Mouse (Mus musculus) midbrain, embryonic 16.5 days (tissue): ENCODE data around the gene Spata13. TPM values are rescaled to one million over a fixed set of nuclear protein-coding genes. Genes with fewer than 3 reads are reported as not detected.

Source experiments
- ATAC-seq: fragments of 200-750 bp; cut with Nextera tagmentation; 2 replicates; pipeline ENCODE4 v1.8.0; 2017; ENCODE audit warnings: moderate TSS enrichment
- H3K27ac ChIP-seq: fragments of 300-500 bp; sonication (generic); 2 replicates; pipeline ENCODE4 v1.5.1; 2014; ENCODE audit warnings: mild to moderate bottlenecking, low read length, mixed read lengths
- H3K27me3 ChIP-seq: fragments of 300-500 bp; sonication (generic); 2 replicates; pipeline ENCODE4 v1.6.1; 2014; ENCODE audit warnings: low read depth, low read length, mixed read lengths; ENCODE audit not compliant: control insufficient read depth, insufficient read depth
- H3K36me3 ChIP-seq: fragments of 300-500 bp; sonication (generic); 2 replicates; pipeline ENCODE4 v1.6.1; 2014; ENCODE audit warnings: mild to moderate bottlenecking, low read length, moderate library complexity, mixed read lengths; ENCODE audit not compliant: control insufficient read depth, insufficient read depth
- H3K4me1 ChIP-seq: fragments of 300-500 bp; sonication (generic); 2 replicates; pipeline ENCODE4 v1.6.1; 2014; ENCODE audit warnings: mild to moderate bottlenecking, low read length, mixed read lengths; ENCODE audit not compliant: control insufficient read depth, insufficient read depth
- H3K4me2 ChIP-seq: fragments of 300-500 bp; sonication (generic); 2 replicates; pipeline ENCODE4 v1.6.1; 2014; ENCODE audit warnings: mild to moderate bottlenecking, low read length, mixed read lengths
- H3K4me3 ChIP-seq: fragments of 300-500 bp; sonication (generic); 2 replicates; pipeline ENCODE4 v1.5.1; 2014; ENCODE audit warnings: low read depth, mild to moderate bottlenecking, low read length, moderate library complexity, mixed read lengths
- H3K9ac ChIP-seq: fragments of 300-500 bp; sonication (generic); 2 replicates; pipeline ENCODE4 v1.6.1; 2014; ENCODE audit warnings: low read depth, low read length, mixed read lengths
- H3K9me3 ChIP-seq: fragments of 300-500 bp; sonication (generic); replicated peaks from 2 replicates; pipeline ENCODE4 v1.6.1; 2014; ENCODE audit warnings: mild to moderate bottlenecking, low read length, mixed read lengths; ENCODE audit not compliant: control insufficient read depth, poor library complexity, severe bottlenecking
- WGBS: fragments of 180-500 bp; shearing (Covaris S2); extraction: QIAGEN DNeasy Blood & Tissue Kit; methylation state at CpG from one replicate; pipeline ENCODE4 v1.1.7; 2014; 5-methylcytosine and 5-hydroxymethylcytosine counted together
- polyA plus RNA-seq: library from polyadenylated mRNA; unstranded; fragments of >200 nt; fragmentation: Nextera tagmentation; extraction: Ambion mirVana; gene quantifications from 2 replicates; pipeline ENCODE4 v1.2.1, GENCODE M21; 2015

Gene Spata13
- polyA plus RNA-seq, 1 experiment from 2014 or later = 18.4 TPM

GRCm38 (mm10) chr14:60676625-60677314 is 43.0 kb downstream of the Spata13 start:
- 91% methylated on average over 2 of the region's 2 CpGs for WGBS
- Histone ChIP-seq H3K27me3 (no peaks in the 10 kb centered on the region), H3K9me3 (no peaks in the 10 kb centered on the region), H3K4me3 (no peak overlapping the region), H3K9ac (no peak overlapping the region), H3K4me1 (no peaks in the 10 kb centered on the region), H3K27ac (no peak overlapping the region), H3K4me2 (no peak overlapping the region), H3K36me3 (no peaks in the 10 kb centered on the region)
- ATAC-seq = no peak

DNA sequence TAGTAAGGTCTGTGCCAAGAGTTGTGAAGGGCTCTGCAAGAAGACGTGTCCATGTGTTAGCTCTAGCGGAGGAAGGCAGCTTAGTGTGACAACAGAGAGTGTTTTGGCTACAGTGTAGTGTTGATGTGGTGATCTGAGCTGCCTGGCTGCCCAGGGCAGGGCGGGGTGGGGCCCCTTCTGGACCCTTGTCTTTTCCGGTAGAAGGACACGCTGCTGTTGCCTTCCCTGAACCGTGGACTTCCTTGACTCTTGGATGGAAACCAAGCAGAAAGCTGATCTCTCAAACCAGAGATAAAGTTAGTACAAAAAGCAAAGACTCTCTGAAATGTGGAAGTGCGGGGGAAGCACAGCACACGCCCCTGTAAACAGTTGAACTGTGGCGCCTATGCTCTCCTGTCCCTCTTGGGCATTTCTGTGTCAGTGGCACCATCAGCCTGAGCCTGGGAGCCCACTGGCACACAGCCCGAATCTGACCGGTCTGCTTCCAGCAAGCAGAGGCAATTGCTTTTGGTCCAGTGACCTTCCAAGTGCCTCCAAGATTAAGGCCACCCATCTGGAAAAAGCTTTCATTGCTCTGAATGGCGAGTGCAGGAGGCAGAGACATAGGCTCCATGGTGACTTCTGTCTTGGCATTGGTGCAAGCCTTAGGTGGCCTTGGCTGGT is 48.7 kb downstream of the Spata13 start:
- Histone ChIP-seq H3K4me3 (no peak overlapping the region), H3K4me2 (no peak overlapping the region), H3K36me3 (no peaks in the 10 kb centered on the region), H3K4me1 (peaks cover 9% of the 10 kb centered on the region; the same call in 1 of the 2 replicates), H3K27ac (no peak overlapping the region), H3K9me3 (no peaks in the 10 kb centered on the region), H3K27me3 (no peaks in the 10 kb centered on the region), H3K9ac (no peak overlapping the region)
- WGBS = 56% methylated on average over 12 of the region's 12 CpGs
- peak; percentile 55; the same call in 1 of the 2 replicates for ATAC-seq

- H3K4me1 ChIP-seq = peaks cover 12% of the 10 kb centered on the region
- no peak overlapping the region for H3K9ac ChIP-seq
- ATAC-seq = no peak
- no peak overlapping the region for H3K4me3 ChIP-seq
- H3K27ac ChIP-seq = no peak overlapping the region
- no peaks in the 10 kb centered on the region for H3K36me3 ChIP-seq
- H3K27me3 ChIP-seq = no peaks in the 10 kb centered on the region
- H3K9me3 ChIP-seq = no peaks in the 10 kb centered on the region
- 53% methylated on average over 10 of the region's 10 CpGs for WGBS
- H3K4me2 ChIP-seq = no peak overlapping the region
Measured at GRCm38 (mm10) chr14:60683989-60684388, 50.2 kb downstream of the Spata13 start.

DNA sequence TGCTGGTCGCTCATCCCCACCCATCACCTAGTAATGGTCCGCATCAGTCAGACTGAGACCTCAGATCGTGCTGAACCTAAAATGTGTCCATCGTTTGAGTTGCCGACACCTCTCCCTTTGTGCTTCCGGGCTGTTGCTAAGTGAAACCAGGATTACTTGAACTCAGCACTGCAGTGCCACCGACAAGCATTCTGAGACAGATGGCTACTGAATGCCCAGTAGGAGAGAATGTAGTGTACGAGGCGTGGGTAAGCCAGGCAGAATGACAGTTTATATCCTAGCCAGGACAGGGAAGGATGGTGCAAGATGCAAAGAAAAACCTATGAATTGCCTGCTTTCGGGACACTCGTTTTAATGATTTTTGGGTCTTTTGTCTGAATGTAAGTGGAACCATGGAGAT is 52.9 kb downstream of the Spata13 start:
- Histone ChIP-seq H3K4me2 (peak overlapping the region; percentile 4; the same call in 1 of the 2 replicates), H3K27me3 (no peaks in the 10 kb centered on the region), H3K4me3 (no peak overlapping the region), H3K4me1 (peaks cover 15% of the 10 kb centered on the region), H3K9me3 (no peaks in the 10 kb centered on the region), H3K27ac (no peak overlapping the region), H3K36me3 (no peaks in the 10 kb centered on the region), H3K9ac (no peak overlapping the region)
- 58% methylated on average over 11 of the region's 11 CpGs for WGBS
- no peak for ATAC-seq

GRCm38 (mm10) chr14:60687241-60687640 is 53.4 kb downstream of the Spata13 start:
- no peak overlapping the region for H3K27ac ChIP-seq
- no peaks in the 10 kb centered on the region for H3K27me3 ChIP-seq
- no peaks in the 10 kb centered on the region for H3K9me3 ChIP-seq
- 24% methylated on average over 7 of the region's 7 CpGs for WGBS
- H3K36me3 ChIP-seq = no peaks in the 10 kb centered on the region
- no peak for ATAC-seq
- H3K4me1 ChIP-seq = peaks cover 14% of the 10 kb centered on the region
- no peak overlapping the region for H3K9ac ChIP-seq
- H3K4me2 ChIP-seq = peak overlapping the region; percentile 4; the same call in 1 of the 2 replicates
- H3K4me3 ChIP-seq = no peak overlapping the region

GRCm38 (mm10) chr14:60688509-60689205 is 54.9 kb downstream of the Spata13 start:
- no peaks in the 10 kb centered on the region for H3K9me3 ChIP-seq
- peak; percentile 72 for ATAC-seq
- H3K4me1 ChIP-seq = peaks cover 16% of the 10 kb centered on the region
- no peaks in the 10 kb centered on the region for H3K36me3 ChIP-seq
- no peak overlapping the region for H3K4me3 ChIP-seq
- H3K27me3 ChIP-seq = no peaks in the 10 kb centered on the region
- no peak overlapping the region for H3K9ac ChIP-seq
- no peak overlapping the region for H3K27ac ChIP-seq
- H3K4me2 ChIP-seq = no peak overlapping the region
- 29% methylated on average over 7 of the region's 7 CpGs for WGBS

DNA sequence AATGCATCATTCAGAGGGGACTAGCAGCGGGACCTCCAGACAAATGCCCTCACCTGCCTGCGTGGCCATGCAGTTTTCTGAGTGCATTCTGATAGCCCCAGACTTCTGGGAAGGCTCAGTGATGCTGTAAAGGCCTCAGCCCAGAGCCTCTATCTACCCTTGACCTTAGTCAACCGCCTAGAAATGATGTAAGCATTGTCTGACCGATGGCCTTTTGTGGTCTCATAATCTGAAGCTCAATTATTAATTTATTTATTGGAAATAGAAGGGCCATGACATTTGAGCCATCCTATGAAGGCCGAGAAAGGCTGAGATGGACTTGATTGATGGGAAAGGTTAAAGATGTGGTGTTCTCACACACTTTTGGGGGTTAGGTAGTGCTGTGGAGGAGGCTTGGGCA is 56.0 kb downstream of the Spata13 start:
- Histone ChIP-seq H3K27me3 (no peaks in the 10 kb centered on the region), H3K9ac (no peak overlapping the region), H3K4me3 (no peak overlapping the region), H3K27ac (no peak overlapping the region), H3K4me2 (no peak overlapping the region), H3K36me3 (no peaks in the 10 kb centered on the region), H3K9me3 (no peaks in the 10 kb centered on the region), H3K4me1 (peaks cover 13% of the 10 kb centered on the region)
- 86% methylated on average over 5 of the region's 5 CpGs for WGBS
- no peak for ATAC-seq

- no peak overlapping the region for H3K9ac ChIP-seq
Measured at GRCm38 (mm10) chr14:60690631-60691030, 56.8 kb downstream of the Spata13 start.

DNA sequence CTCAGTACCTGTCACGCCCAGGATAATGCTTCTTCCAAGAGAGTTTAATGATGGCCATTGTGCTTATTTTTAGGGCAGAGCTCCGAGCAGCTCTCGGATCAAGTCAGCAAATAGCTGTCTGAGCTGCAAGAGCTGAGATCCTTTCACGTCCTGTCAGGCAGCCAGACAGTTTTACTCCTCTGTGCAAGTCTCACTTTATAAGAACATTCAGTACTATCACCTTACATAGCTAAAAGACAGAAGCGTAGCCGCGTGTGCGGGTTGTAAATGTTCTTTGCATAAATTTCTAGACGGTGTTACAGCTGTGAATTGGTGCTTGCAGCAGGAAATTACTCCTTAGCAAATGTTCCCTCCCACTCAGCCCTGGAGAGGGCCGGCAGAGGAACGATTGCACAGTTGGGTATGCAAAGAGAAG is 59.3 kb downstream of the Spata13 start:
- Histone ChIP-seq H3K27ac (peak overlapping the region; percentile 21; the same call in 1 of the 2 replicates), H3K4me3 (no peak overlapping the region), H3K27me3 (no peaks in the 10 kb centered on the region), H3K4me1 (peaks cover 10% of the 10 kb centered on the region), H3K9ac (no peak overlapping the region), H3K4me2 (no peak overlapping the region), H3K36me3 (no peaks in the 10 kb centered on the region), H3K9me3 (no peaks in the 10 kb centered on the region)
- ATAC-seq = no peak
- WGBS = 39% methylated on average over 11 of the region's 11 CpGs

More at GRCm38 (mm10) chr14:60690631-60691030, 56.8 kb downstream of the Spata13 start:
- H3K4me1 ChIP-seq = peaks cover 13% of the 10 kb centered on the region
- no peak overlapping the region for H3K4me2 ChIP-seq
- 27% methylated on average over 7 of the region's 7 CpGs for WGBS
- no peaks in the 10 kb centered on the region for H3K27me3 ChIP-seq
- H3K9me3 ChIP-seq = no peaks in the 10 kb centered on the region
- no peak overlapping the region for H3K27ac ChIP-seq
- ATAC-seq = no peak
- H3K4me3 ChIP-seq = no peak overlapping the region
- H3K36me3 ChIP-seq = no peaks in the 10 kb centered on the region
